Mouse (Mus musculus) heart, postnatal 25 days (tissue): ENCODE measurements around the gene Tmeff1. TPM values are rescaled to one million over a fixed set of nuclear protein-coding genes. Genes with fewer than 3 reads are reported as not detected.

Experiments
- DNase-seq: peaks from one replicate; pipeline ENCODE4 v3.0.0; 2022; ENCODE audit warnings: low spot score
- intact Hi-C: fragments of 180-260 bp; cut with DNase I; formaldehyde crosslinking; loops from one replicate; pipeline ENCODE4 v1.15.1; 2025
- total RNA-seq, 2 experiments: library from RNA; stranded (reverse); gene quantifications; 2 replicates each; pipeline ENCODE4 v1.2.3; 2021

Tmeff1 gene
- total RNA-seq, 2 experiments from 2014 or later = 11.6 to 12.0 TPM

GRCm38 (mm10) chr4:48559652-48560051 lies 25.3 kb upstream of the Tmeff1 start:
- intact Hi-C loops = no loop called here
- DNase-seq = no peak

DNA sequence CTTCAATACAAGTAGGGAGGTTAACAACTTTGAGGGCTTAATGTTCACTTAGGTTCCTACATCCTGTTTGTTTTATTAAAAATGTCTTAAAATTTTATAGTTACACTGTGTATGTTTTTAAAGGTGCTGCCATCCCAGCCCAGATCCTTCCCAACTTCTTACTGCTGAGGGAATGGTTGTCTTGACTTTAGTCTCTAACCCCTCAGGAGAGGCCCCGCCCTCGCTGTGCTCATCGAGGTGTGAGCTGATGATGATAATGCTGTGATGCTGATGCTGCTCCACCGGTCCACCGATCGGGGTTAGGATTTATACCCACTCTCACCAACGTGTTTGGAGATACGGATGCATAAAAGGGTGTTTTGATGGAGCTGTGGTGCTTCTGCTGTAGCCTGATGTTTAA lies 23.1 kb upstream of the Tmeff1 start:
- no peak for DNase-seq
- intact Hi-C loops = no loop called here

DNA sequence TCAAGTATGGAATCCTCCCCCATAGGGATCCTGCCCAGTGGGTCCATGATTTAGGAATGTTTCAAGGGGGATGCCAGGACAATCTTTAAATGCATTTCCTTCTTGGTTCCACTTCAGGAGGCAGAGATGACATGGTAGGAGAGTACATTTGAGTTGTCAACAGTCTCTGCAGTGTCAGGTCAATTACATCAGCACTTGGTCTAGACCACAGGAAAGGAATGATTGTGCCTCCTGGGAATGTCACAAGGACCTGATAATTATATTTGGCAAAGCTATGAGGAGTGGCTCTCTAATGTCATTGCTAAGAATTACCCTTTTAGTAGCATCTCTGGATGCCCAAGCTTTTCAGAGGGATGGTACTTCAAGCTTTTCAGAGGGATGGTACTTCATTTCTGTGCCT lies 20.0 kb upstream of the Tmeff1 start:
- intact Hi-C loops = no loop called here
- no peak for DNase-seq

DNA sequence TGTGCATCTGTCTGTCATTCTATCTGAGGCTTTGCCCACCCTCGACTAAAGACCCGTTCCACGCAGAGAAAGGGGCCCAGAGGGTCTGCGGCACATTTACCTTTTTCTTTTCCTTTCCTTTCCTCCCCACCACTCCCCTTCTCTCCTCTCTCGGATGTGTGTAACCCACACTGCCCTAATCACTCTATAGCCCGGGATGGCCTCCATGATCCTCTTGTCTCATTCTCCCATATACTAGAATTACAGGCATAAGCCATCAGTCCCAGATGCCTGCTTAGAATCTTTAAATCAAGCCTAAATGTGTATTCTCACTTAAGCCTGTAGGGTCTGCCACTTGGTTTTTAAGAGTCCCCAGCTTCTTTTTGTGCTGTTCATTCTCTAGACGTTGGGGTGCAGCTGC lies 8.6 kb upstream of the Tmeff1 start:
- DNase-seq = no peak
- intact Hi-C loops = no loop called here

GRCm38 (mm10) chr4:48577831-48578230 lies 7.1 kb upstream of the Tmeff1 start:
- intact Hi-C loops = no loop called here
- DNase-seq = no peak

DNA sequence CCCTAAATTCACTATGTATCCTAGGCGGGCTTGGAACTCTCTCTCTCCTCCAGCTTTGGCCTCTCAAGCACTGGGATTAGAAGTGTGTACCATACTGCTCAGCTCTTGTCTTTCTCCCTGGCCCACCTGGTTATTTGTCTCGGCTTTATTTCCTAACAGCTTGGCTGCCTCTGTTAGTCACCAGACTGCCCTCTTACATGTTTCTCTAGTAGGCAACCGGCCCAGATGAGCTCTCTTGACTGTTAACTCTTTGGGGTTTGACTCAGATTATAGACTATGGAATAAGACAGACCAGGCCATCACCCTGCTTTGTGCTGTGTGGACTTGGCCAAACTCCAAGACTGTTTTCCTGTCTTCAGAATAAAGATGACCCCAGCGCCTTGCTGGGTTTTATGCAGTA lies 6.6 kb upstream of the Tmeff1 start:
- DNase-seq = no peak
- intact Hi-C loops = no loop called here

GRCm38 (mm10) chr4:48579475-48580110 lies 5.4 kb upstream of the Tmeff1 start:
- DNase-seq = no peak
- intact Hi-C loops = no loop called here

DNA sequence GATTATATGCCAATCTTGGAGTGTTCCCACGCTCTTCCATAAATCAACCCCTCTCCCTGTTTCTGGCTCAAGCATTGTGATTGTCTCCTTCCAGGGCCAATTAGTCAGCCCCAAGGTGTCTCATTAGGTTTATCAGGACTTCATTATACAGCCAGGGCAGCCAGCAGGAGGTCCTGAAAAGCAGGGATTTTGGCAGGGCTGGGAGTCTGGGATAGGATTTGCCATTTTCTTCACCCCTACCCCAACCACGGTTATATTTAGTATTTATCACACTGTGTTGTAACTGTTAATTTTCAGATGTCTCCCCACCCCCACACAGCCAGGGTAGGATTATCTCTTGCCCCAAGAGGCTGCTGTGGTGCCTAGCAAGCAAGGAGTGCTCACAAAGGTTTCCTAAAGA lies 3.8 kb upstream of the Tmeff1 start:
- intact Hi-C loops = no loop called here
- no peak for DNase-seq

- intact Hi-C loops = no loop called here
These were observed 3.0 kb upstream of the Tmeff1 start for GRCm38 (mm10) chr4:48581993-48582392.

GRCm38 (mm10) chr4:48582941-48583340 lies 2.0 kb upstream of the Tmeff1 start:
- no peak for DNase-seq
- intact Hi-C loops = no loop called here

More at GRCm38 (mm10) chr4:48581993-48582392, 3.0 kb upstream of the Tmeff1 start:
- DNase-seq = no peak

DNA sequence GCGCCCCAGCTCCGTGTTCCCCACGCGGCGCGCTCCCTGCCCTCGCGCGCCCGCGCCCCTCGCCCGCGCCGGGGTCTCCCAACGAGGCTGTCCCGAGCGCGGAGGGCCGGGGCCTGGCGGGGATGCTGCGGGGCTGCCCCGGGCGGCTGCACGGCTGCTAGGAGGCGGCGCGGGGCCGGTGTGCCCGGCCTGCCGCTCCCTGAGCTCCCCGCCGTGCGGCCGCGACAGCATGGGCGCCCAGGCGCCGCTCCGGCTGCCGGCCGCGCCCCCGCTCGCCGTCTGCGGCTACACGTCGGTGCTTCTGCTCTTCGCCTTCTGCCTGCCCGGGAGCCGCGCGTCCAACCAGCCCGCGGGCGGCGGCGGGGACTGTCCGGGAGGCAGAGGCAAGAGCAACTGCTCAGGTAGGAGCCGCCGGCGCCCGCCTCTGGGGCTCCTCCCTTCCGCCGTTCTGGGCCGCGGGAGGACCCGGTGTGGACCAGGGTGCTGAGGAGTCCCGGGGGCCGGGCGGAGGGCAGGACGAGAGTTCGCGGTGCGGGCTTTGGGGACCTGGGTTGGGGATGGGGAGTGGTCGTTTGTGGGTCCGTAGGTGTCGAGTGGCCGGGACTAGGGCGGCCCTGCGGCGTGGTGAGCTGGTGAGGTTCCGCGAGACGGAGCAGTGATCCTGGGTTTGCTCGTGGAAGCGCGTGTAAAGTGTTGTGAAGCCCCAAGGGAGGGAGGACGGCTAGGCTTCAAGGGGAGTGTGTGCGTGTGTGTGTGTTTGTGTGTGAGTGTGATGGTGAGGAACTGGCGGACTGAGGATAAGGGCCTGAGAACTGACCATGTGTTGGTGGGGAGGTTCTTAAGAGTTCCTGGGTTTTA lies 496 bp downstream of the Tmeff1 start:
- intact Hi-C loops = loop anchor here (1.0 to 5.0 kb wide), 3 partner anchors 44 to 97 kb away; no protein-coding TSS in a partner anchor
- DNase-seq = no peak

DNA sequence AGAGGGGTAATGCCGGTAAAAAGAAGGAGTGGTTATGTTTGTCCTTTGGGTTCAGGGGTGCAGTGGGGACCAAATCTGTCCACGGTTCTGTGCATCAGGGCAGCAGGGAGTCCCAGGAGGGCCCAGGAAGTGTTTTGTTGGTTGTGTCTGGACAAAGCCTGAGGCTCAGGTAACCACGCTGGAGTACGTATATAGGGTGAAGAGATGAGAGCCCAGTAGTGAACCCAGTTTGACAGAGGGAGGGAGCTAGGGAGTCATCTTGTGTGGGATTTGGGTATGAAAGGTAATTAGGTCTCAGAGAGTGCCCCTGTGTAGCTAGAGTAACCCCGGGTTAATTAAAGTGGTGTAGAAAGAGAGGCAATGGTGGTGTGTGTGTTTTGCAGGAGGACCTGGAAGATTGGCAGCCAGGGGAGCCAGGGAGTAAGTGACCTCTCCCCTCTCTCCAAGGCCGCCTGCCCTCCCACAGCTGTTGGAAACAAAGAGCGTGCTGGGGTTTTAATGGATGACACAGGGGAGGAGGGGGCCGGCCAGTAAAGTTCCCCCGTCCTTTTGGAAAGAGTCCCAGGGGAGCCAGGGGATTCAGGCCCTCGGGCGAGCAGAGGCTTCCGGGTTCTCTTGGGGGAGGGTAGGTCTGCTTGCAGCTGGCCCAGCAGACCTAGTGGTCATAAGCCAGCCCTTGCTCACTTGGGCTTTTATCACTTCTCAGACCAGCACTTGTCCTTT lies 1.3 kb downstream of the Tmeff1 start:
- no peak for DNase-seq
- intact Hi-C loops = loop anchor here (5.0 kb wide), 2 partner anchors 81 to 96 kb away; no protein-coding TSS in a partner anchor

- intact Hi-C loops = loop anchor here (5.0 kb wide), 2 partner anchors 80 to 95 kb away; no protein-coding TSS in a partner anchor
- no peak for DNase-seq
These were observed 2.6 kb downstream of the Tmeff1 start for GRCm38 (mm10) chr4:48587526-48587925.

DNA sequence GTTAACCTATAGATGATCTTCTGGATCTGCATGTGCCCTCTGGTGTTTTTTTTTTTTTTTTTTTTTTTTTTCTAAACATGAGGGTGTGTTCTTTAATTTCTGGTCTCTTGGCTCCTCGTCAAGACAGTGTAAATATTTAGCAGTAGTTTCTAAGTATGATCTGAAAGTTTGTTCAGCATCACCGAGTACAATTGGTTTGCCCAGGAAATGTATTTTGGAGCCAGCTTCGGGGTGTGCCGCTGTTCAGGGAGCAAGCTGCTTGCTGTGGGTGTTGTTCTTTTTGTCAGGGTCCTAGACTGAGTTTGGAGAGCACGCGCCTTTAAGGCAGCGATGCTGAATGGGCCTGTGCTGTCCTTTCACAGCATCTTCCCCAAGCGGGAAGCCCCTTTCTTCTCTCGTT lies 3.6 kb downstream of the Tmeff1 start:
- no peak for DNase-seq
- intact Hi-C loops = loop anchor here (5.0 kb wide), 2 partner anchors 79 to 94 kb away; no protein-coding TSS in a partner anchor

DNA sequence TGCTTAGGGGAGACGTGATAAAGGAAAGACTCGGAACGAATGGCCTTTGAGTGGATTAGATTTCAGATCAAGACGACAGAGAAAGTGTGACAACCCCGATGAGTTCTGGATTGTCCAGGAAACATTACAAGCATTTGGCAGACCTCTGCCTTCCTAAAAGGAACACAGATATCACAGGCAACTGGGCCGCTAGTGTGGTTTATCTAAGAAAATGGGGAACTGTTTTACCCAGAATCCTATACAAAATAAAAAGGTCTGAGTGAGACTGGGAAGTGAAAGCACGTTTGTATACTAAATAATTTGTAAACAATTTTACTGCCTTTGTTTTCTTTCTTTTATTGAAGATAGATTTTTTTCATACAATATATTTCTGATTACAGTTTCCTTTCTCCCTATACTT lies 5.9 kb downstream of the Tmeff1 start:
- DNase-seq = no peak
- intact Hi-C loops = no loop called here

DNA sequence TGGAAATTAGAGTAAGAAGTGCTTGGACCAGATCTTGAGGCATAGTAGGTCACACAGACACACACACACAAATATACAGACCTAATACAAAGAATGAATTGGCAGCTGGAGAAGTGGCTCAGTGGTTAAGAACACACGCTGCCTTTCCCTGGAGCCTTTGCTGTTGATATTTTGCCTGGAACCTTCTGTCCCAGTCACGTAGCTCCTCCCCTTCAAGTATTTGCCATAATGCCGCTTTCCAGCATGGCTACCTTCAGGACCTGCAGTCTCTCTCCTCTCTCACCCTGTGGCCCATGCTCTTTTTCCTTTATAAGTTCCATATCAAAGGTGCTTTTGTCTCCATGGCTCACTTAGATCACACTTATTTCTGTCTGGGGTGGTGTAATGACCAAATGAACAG lies 6.4 kb downstream of the Tmeff1 start:
- DNase-seq = no peak
- intact Hi-C loops = no loop called here

- DNase-seq = no peak
- intact Hi-C loops = no loop called here
These were observed 7.4 kb downstream of the Tmeff1 start for GRCm38 (mm10) chr4:48592328-48592727.

DNA sequence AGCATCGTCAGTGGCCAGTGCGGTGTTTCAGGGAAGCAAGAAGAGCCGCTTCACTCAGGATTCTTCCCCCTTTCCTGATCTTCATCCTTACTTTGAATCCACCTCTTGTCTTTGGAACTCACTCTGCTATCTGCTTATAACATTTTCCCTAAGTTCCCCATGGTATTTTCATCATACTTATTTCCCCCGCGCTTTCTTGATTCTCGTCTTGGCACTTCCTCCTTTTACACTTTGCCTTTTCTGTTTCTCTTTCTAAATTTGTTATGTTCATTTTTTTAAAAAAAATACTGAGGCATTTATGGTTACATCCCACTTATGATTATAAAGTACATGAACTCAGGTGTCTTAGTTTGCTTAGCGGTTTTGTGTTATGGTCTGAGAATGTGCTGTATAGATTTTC lies 7.9 kb downstream of the Tmeff1 start:
- intact Hi-C loops = no loop called here

GRCm38 (mm10) chr4:48596111-48596510 lies 11.1 kb downstream of the Tmeff1 start:
- DNase-seq = no peak
- intact Hi-C loops = no loop called here

More for the DNA sequence above, 7.9 kb downstream of the Tmeff1 start:
- DNase-seq = no peak

GRCm38 (mm10) chr4:48605650-48606049 lies 20.7 kb downstream of the Tmeff1 start:
- intact Hi-C loops = no loop called here
- no peak for DNase-seq

DNA sequence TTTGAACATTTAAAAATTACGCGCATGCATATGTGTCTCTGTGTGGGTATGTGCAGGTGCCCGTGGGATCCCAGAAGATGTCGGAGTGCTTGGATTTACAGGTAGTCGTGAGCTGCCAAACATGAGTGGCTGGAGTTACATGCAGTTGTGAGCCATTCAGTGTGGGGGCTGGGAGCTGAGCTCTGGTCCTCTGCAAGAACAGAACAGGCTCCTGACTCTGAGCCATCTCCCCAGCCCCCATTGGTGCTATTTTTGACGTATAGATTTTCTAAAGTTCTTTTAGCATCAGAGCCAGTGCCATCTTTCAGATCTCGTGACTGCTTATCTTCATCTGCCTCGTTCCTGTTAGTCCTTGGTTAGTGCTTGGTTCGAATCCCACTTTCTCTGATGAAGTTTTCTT lies 24.5 kb downstream of the Tmeff1 start:
- no peak for DNase-seq
- intact Hi-C loops = no loop called here
